Mouse (Mus musculus): ENCODE data around the gene Gkn1.

The Gkn1 gene

GRCm38 (mm10) chr6:87323381-87323780, 27.4 kb downstream of the Gkn1 start:
- peak in 1 of 2 experiments; percentile 32 for DNase-seq

DNA sequence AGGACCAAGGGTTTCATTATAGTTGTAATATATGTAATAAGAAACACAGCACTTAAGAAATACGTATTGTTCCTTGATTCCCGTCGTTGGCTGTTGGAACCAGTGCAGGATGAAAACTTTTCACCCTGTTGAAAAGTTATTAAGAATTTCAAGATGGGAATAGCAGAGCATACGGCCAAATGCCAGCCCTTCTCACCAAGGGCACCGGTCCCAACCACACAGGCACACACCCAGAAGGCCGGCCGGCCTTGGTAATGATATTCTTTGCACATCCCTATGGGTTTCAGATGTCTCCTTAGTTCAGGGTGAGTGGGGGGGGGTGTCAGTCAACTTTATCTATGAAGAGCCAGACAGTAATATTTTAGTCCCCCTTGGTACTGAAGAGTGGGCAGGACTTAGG, 32.1 kb downstream of the Gkn1 start:
- no peak for DNase-seq

- no peak for DNase-seq
Observed at GRCm38 (mm10) chr6:87316966-87317365, 33.8 kb downstream of the Gkn1 start.

DNA sequence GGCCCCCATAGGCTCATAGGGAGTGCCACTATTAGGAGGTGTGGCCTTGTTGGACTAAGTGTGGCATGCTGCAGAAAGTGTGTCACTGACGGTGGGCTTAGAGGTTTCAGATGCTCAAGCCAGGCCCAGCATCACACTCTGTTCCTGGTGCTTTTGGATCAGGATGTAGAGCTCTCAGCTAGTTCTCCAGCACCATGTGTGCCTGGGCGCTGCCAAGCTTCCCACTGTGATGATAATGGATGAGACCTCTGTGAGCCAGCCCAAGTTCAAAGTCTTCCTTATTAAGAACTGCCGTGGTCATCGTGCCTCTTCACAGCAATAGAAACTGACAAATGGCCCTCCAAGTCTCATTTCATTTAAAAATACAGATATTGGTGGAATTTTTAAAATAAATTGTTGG, 38.0 kb downstream of the Gkn1 start:
- peak in 1 of 2 experiments; percentile 17 for DNase-seq

DNA sequence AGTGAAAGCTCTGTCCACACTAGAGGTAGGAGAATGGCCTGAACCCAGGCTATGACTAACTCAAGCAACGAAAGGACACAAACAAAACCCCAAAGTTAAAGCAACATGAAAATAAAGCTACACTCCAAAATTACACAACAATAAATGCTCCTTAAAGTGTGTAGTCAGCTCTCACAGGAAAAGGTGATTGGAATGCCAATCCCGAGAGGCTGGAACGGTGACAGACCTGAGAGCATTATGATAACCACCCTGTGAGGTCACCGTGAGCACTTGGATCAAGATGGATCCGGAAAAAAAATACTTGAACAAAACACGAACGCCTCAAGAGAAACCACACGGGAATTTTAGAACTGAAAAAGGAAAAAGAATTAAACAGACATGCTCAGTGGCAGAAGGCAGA, 46.3 kb downstream of the Gkn1 start:
- DNase-seq, result no peak

- no peak for DNase-seq
Observed at GRCm38 (mm10) chr6:87302746-87303145, 48.0 kb downstream of the Gkn1 start.

- no peak for DNase-seq
Observed at GRCm38 (mm10) chr6:87301991-87302390, 48.8 kb downstream of the Gkn1 start.
